Mouse (Mus musculus) thymus, postnatal 25 days (tissue): Measurements from ENCODE around the gene Mepce.
A peak's percentile ranks its signal among the peaks of the same experiment; 100 is the strongest.

Source experiments
- DNase-seq: peaks from one replicate; pipeline ENCODE4 v3.0.0; 2022

Mepce gene

GRCm38 (mm10) chr5:137786109-137786942 lies 1.1 kb downstream of the Mepce start:
- DNase-seq = peak; percentile 98

- DNase-seq = no peak
Measured at GRCm38 (mm10) chr5:137785164-137786031, 2.1 kb downstream of the Mepce start.

GRCm38 (mm10) chr5:137784546-137784945 lies 2.9 kb downstream of the Mepce start:
- DNase-seq = no peak

GRCm38 (mm10) chr5:137783901-137784540 lies 3.4 kb downstream of the Mepce start:
- no peak for DNase-seq

- DNase-seq = no peak
Measured at GRCm38 (mm10) chr5:137782776-137783522, 4.5 kb downstream of the Mepce start.

GRCm38 (mm10) chr5:137781661-137782060 lies 5.8 kb downstream of the Mepce start:
- no peak for DNase-seq

GRCm38 (mm10) chr5:137779053-137779933 lies 8.2 kb downstream of the Mepce start:
- peak; percentile 48 for DNase-seq

GRCm38 (mm10) chr5:137778635-137779034 lies 8.8 kb downstream of the Mepce start, which contains the start of gene Ppp1r35:
Gene Ppp1r35, plus strand, starts transcription at chr5:137778849.
- peak; percentile 96 for DNase-seq

GRCm38 (mm10) chr5:137777267-137777845 lies 10.1 kb downstream of the Mepce start:
- DNase-seq = no peak

- DNase-seq = peak; percentile 51
Measured at GRCm38 (mm10) chr5:137776408-137776918, 11.0 kb downstream of the Mepce start.

- no peak for DNase-seq
Measured at GRCm38 (mm10) chr5:137775587-137776290, 11.7 kb downstream of the Mepce start.

GRCm38 (mm10) chr5:137772755-137773154 lies 14.7 kb downstream of the Mepce start:
- DNase-seq = no peak

- DNase-seq = peak; percentile 60
Measured at GRCm38 (mm10) chr5:137770709-137771108, 16.7 kb downstream of the Mepce start.

GRCm38 (mm10) chr5:137768475-137768874 lies 19.0 kb downstream of the Mepce start:
- no peak for DNase-seq

- DNase-seq = no peak
Measured at GRCm38 (mm10) chr5:137766270-137766669, 21.2 kb downstream of the Mepce start.

GRCm38 (mm10) chr5:137764609-137765340 lies 22.7 kb downstream of the Mepce start:
- DNase-seq = no peak

GRCm38 (mm10) chr5:137759971-137760412 lies 27.5 kb downstream of the Mepce start:
- peak; percentile 87 for DNase-seq

GRCm38 (mm10) chr5:137758921-137759534 lies 28.4 kb downstream of the Mepce start:
- DNase-seq = no peak

- no peak for DNase-seq
Measured at GRCm38 (mm10) chr5:137757887-137758286, 29.6 kb downstream of the Mepce start.
